Mouse (Mus musculus) heart, postnatal 10 days (tissue): Measurements from ENCODE around the gene Smyd3. TPM values are rescaled to one million over a fixed set of nuclear protein-coding genes. Genes with fewer than 3 reads are reported as not detected.
A peak's percentile ranks its signal among the peaks of the same experiment; 100 is the strongest.

Experiments
- DNase-seq, 2 experiments: peaks; one replicate each; pipeline ENCODE4 v3.0.0; 2021
- intact Hi-C: fragments of 180-260 bp; cut with DNase I; formaldehyde crosslinking; loops from one replicate; pipeline ENCODE4 v1.15.1; 2025
- total RNA-seq, 2 experiments: library from RNA; stranded (reverse); gene quantifications; 2 replicates each; pipeline ENCODE4 v1.2.3; 2021

Smyd3 gene
- total RNA-seq, result 1 to 10 TPM; 5.8 to 6.7 TPM

- DNase-seq, result peak; percentile 86 to 90
- intact Hi-C loops, result no loop called here
Observed at GRCm38 (mm10) chr1:179517713-179518465, at the start of gene Smyd3. Gene Smyd3, minus strand, starts transcription at chr1:179518041.

DNA sequence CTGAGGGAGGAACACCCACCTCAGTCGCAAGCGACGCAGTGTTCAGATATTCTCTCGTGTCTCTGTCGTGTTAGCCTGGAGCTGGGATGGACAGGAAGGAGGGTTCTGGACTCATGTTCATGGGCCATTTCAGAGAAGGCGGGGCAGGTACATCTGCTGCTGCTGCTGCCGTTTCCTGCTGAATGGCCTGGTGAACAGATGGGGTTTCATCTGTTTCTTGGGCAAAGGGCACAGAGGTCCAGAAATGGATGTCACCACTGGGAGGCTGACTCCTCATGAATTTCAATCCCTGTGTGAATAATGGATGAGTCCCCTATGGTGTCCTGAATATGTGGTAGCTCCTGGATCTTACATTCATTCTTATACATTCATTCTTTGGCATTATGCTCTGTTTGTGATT is 49.7 kb upstream of the Smyd3 start:
- intact Hi-C loops, result no loop called here
- DNase-seq, result no peak

DNA sequence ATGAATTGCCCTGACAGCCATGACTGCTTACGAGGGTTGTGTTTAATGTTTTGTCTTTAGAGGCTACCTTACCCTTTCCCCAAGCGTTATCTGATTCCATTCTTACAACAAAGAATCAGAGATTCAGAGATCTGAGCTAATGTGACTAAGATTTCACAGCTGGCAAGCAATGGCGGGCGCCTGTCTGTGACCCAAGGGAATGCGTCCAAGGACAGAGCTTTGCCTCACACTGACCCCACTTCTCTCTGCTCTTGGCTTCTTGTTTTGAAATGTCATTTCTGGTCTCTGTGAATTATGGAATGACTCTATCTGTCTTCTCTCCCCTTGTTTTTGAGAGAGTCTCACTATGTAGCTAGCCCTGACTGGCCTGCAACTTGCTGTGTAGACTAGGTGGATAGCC is 46.1 kb upstream of the Smyd3 start:
- no peak for DNase-seq

DNA sequence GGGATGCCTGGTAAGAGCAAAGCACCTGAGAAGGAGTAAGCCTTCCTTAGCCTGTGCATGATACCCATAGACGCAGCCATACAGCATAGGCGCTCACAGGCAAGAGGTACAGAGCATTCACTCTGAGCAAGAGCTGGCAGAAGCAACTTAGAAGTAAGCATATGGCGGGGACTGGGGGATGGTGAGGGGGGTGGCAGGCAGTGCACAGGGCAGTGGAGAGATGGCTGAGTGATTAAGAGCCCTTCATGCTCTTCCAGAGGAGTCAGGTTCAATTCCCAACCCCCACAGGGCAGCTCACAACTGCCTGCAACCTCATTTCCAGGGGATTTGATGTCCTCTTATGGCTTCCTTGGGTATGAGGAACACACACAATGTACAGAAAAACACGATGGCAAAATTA is 45.4 kb upstream of the Smyd3 start:
- intact Hi-C loops, result no loop called here
- DNase-seq, result no peak

More for the DNA sequence above, 46.1 kb upstream of the Smyd3 start:
- intact Hi-C loops, result no loop called here

DNA sequence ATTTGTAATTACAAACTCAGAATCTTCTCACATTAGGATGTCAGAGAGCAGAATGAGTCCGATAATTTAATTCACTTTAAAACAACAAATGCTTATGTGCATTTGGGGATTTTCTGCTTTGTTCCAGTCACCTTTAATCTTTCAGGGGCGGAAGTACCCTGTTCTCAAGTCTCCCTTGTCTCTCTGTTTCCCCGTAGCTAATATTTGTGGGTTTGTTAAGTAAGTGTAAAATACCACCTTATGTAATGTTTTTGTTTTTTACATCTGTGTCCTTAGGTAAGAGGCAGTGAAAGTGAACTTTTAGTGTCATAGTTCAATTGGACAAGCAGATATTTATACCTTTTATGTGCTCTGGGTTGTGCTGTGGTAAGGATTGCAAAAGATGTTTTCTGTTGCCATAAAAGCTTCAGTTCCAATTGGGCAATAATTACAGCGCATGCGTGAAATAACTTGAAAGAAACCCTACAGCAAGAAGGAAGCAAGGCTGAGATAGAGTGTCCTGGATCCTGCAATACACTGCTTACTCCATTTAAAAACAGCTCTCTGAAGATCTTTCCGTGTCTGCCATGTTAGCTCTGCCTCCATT is 43.1 kb upstream of the Smyd3 start:
- intact Hi-C loops, result no loop called here
- DNase-seq, result no peak

GRCm38 (mm10) chr1:179559446-179560194 is 41.8 kb upstream of the Smyd3 start:
- no peak for DNase-seq
- intact Hi-C loops, result no loop called here

- intact Hi-C loops, result no loop called here
- DNase-seq, result no peak
Observed at GRCm38 (mm10) chr1:179556921-179557320, 39.1 kb upstream of the Smyd3 start.

GRCm38 (mm10) chr1:179553949-179554347 is 36.1 kb upstream of the Smyd3 start:
- DNase-seq, result no peak
- intact Hi-C loops, result no loop called here

DNA sequence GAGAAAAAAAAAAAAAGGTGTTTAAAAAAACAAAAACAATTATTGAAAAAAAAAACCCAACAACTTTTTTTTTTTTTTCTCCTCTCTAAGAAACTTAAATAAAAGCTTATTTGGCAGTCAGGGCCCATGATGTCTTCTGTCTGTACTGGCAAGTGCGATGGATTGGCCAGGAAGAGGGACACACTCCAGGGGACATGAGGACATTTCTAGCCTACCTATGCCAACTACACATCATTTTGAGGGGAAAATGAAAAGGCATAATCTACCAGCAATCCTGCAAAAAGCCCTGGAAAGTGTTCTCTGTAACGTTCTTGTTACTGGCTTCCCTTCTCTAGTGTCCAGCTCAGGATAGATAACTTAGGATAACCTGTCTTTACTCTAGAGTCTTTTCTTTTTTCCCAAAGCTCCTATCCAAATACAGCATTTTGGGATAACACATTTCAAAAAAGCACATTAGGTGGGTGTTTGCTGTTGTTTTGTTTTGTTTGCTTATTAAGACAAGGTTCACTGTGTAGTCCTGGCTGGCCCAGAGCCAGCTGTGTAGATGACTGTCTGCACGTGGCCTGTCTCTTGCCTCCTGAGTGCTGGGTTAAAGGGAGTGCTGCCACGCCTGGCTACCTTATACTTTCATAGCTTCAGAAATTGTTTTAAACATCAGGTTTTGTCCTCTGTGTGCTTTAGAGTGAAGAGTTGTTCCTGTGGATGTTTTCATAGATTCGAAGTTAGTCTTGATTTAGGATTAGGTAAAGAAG is 35.5 kb upstream of the Smyd3 start:
- intact Hi-C loops, result no loop called here
- DNase-seq, result no peak

DNA sequence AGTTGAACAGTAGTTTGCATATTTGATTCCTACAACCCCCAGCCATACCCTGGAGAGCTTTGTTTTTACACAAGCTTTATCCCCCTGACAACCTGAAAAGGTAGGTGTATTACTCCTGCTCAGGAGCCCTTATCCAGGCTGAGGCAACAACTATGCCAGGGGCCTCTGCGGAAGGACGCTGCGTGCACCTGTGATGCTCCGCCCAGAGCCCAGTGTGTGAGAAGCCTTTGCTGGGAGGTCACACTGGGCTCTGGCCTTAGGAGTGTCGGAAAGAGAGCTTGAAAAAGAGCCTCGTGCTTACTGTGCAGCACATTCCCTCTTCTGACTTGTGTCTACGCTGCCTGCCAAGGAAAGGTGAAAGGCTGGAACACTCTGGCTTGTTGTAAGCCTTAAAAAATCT is 34.9 kb upstream of the Smyd3 start:
- intact Hi-C loops, result no loop called here
- DNase-seq, result no peak

GRCm38 (mm10) chr1:179551921-179552320 is 34.1 kb upstream of the Smyd3 start:
- intact Hi-C loops, result no loop called here
- DNase-seq, result no peak

- intact Hi-C loops, result no loop called here
- DNase-seq, result no peak
Observed at GRCm38 (mm10) chr1:179551336-179551735, 33.5 kb upstream of the Smyd3 start.

- intact Hi-C loops, result loop anchor here (5.0 kb wide), 1 partner anchor 58 kb away; no protein-coding TSS in a partner anchor
- DNase-seq, result no peak
Observed at GRCm38 (mm10) chr1:179548996-179549752, 31.3 kb upstream of the Smyd3 start.

- intact Hi-C loops, result loop anchor here (5.0 kb wide), 1 partner anchor 59 kb away; no protein-coding TSS in a partner anchor
- no peak for DNase-seq
Observed at GRCm38 (mm10) chr1:179548220-179548619, 30.4 kb upstream of the Smyd3 start.

GRCm38 (mm10) chr1:179547176-179547575 is 29.3 kb upstream of the Smyd3 start:
- no peak for DNase-seq
- intact Hi-C loops, result loop anchor here (2.0 to 5.0 kb wide), 3 partner anchors 36 to 78 kb away; no protein-coding TSS in a partner anchor

DNA sequence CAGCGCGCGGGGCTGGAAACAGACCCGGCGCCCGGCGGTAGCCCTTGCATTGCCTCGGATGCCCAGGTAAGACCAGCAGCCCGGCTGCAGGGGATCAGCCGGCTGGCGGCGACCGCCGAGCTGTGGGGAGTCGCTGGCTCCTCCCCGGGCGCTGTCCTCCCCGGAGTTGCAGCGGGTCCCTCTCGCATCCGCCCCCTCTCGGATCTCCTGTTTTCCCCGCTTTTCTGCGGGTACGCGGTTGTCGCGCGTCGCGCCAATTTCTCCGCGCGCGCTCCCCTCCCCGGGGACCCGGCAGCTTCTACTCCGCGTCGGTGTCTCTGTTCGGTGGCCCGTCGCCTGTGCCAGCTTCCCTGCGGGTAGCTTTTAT is 28.7 kb upstream of the Smyd3 start:
- intact Hi-C loops, result loop anchor here (2.0 to 5.0 kb wide), 3 partner anchors 36 to 78 kb away; no protein-coding TSS in a partner anchor
- DNase-seq, result no peak

- intact Hi-C loops, result loop anchor here (2.0 to 5.0 kb wide), 3 partner anchors 37 to 79 kb away; no protein-coding TSS in a partner anchor
Observed at GRCm38 (mm10) chr1:179545768-179546550, 28.1 kb upstream of the Smyd3 start, which contains the start of the genes Tfb2m and Cnst. Gene Tfb2m, minus strand, starts transcription at chr1:179546267. Gene Cnst, plus strand, starts transcription at chr1:179546370.

DNA sequence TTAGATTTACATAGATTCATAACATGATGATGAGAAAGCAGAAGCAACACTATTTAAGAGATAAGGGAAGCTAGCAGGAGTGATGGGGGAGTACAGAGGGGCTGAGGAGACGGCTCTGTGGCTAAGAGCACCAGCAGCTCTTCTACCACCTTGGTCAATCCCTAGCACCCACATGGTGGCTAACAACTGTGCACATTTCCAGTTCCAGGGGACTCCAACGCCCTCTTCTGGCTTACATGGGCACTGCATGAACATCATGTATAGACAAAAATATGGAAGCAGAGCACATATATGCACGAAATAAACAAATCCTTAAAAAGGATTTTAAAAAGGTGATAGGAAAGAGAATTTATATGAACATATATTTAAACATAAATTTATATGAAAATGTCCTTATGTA is 23.7 kb upstream of the Smyd3 start:
- DNase-seq, result no peak
- intact Hi-C loops, result no loop called here

More at GRCm38 (mm10) chr1:179545768-179546550, 28.1 kb upstream of the Smyd3 start, which contains the start of the genes Tfb2m and Cnst:
- DNase-seq, result peak; percentile 99

- intact Hi-C loops, result no loop called here
- no peak for DNase-seq
Observed at GRCm38 (mm10) chr1:179539887-179540286, 22.0 kb upstream of the Smyd3 start.
